Mouse (Mus musculus) forebrain, embryonic 11.5 days (tissue): ENCODE data around the gene Rfwd3. TPM values are rescaled to one million over a fixed set of nuclear protein-coding genes. Genes with fewer than 3 reads are reported as not detected.
A peak's percentile ranks its signal among the peaks of the same experiment; 100 is the strongest.
"Not testable (repeated sequence)": the region's sequence is repeated elsewhere in the genome, so short reads cannot be mapped to it uniquely, and the experiment has no call there.

Experiments used
- ATAC-seq: fragments of 200-750 bp; cut with Nextera tagmentation; replicated peaks from 2 replicates; pipeline ENCODE4 v1.8.0; 2017; ENCODE audit warnings: moderate TSS enrichment; ENCODE audit not compliant: low FRiP score
- DNase-seq: peaks from one replicate; pipeline ENCODE4 v3.0.0-alpha.2; 2017; ENCODE audit warnings: low spot score
- H3K27ac ChIP-seq: fragments of 300-500 bp; sonication (generic); 2 replicates; pipeline ENCODE4 v1.5.1; 2014; ENCODE audit warnings: low read depth, low read length
- H3K27me3 ChIP-seq: fragments of 300-500 bp; sonication (generic); 2 replicates; pipeline ENCODE4 v1.6.1; 2014; ENCODE audit warnings: mild to moderate bottlenecking, low read length, mixed read lengths; ENCODE audit not compliant: control insufficient read depth, insufficient read depth
- H3K36me3 ChIP-seq: fragments of 300-500 bp; sonication (generic); 2 replicates; pipeline ENCODE4 v1.6.1; 2014; ENCODE audit warnings: mild to moderate bottlenecking, low read length, moderate library complexity, mixed read lengths; ENCODE audit not compliant: control insufficient read depth, insufficient read depth
- H3K4me1 ChIP-seq: fragments of 300-500 bp; sonication (generic); replicated peaks from 2 replicates; pipeline ENCODE4 v1.6.1; 2014; ENCODE audit warnings: low read length, mixed read lengths; ENCODE audit not compliant: control insufficient read depth, insufficient read depth
- H3K4me2 ChIP-seq: fragments of 300-500 bp; sonication (generic); 2 replicates; pipeline ENCODE4 v1.6.1; 2014; ENCODE audit warnings: low read depth, mild to moderate bottlenecking, low read length, moderate library complexity, mixed read lengths; ENCODE audit not compliant: severe bottlenecking
- H3K4me3 ChIP-seq: fragments of 300-500 bp; sonication (generic); 2 replicates; pipeline ENCODE4 v1.5.1; 2014; ENCODE audit warnings: low read depth, low read length
- H3K9ac ChIP-seq: fragments of 300-500 bp; sonication (generic); 2 replicates; pipeline ENCODE4 v1.6.1; 2014; ENCODE audit warnings: low read length
- H3K9me3 ChIP-seq: fragments of 300-500 bp; sonication (generic); 2 replicates; pipeline ENCODE4 v1.6.1; 2016; ENCODE audit warnings: low read length, mixed read lengths; ENCODE audit not compliant: control insufficient read depth
- WGBS: fragments of 180-500 bp; shearing (Covaris S2); extraction: QIAGEN DNeasy Blood & Tissue Kit; methylation state at CpG from one replicate; pipeline ENCODE4 v1.1.7; 2014; 5-methylcytosine and 5-hydroxymethylcytosine counted together
- polyA plus RNA-seq: library from polyadenylated mRNA; unstranded; fragments of >200 nt; fragmentation: Nextera tagmentation; extraction: Ambion mirVana; gene quantifications from 2 replicates; pipeline ENCODE4 v1.2.1, GENCODE M21; 2014

The Rfwd3 gene
- polyA plus RNA-seq, 1 experiment from 2014 or later, result 97.3 TPM

GRCm38 (mm10) chr8:111314729-111315128, 14.7 kb upstream of the Rfwd3 start:
- ATAC-seq (no peak), DNase-seq (no peak)
- Histone ChIP-seq H3K27ac (no peak overlapping the region), H3K4me3 (no peak overlapping the region), H3K9ac (no peak overlapping the region), H3K4me1 (no peaks in the 10 kb centered on the region), H3K4me2 (no peak overlapping the region), H3K27me3 (no peaks in the 10 kb centered on the region), H3K36me3 (no peaks in the 10 kb centered on the region), H3K9me3 (no peaks in the 10 kb centered on the region)
- WGBS, result 89% methylated on average over 12 of the region's 12 CpGs

- H3K27ac ChIP-seq, ATAC-seq, H3K4me1 ChIP-seq, H3K4me2 ChIP-seq, H3K9ac ChIP-seq, H3K36me3 ChIP-seq, DNase-seq, H3K4me3 ChIP-seq, H3K9me3 ChIP-seq, H3K27me3 ChIP-seq: not testable (repeated sequence)
- 90% methylated on average over 6 of the region's 6 CpGs for whole genome bisulfite sequencing
Measured at GRCm38 (mm10) chr8:111313961-111314360, 13.9 kb upstream of the Rfwd3 start.

GRCm38 (mm10) chr8:111312758-111313162, 12.7 kb upstream of the Rfwd3 start:
- Histone ChIP-seq H3K4me3 (no peak overlapping the region), H3K27ac (no peak overlapping the region), H3K4me2 (no peak overlapping the region), H3K9me3 (no peaks in the 10 kb centered on the region), H3K4me1 (no peaks in the 10 kb centered on the region), H3K27me3 (no peaks in the 10 kb centered on the region), H3K36me3 (no peaks in the 10 kb centered on the region), H3K9ac (no peak overlapping the region)
- DNase-seq (no peak), ATAC-seq (no peak)
- 74% methylated on average over 3 of the region's 3 CpGs for WGBS

GRCm38 (mm10) chr8:111310006-111310405, 10.0 kb upstream of the Rfwd3 start:
- H3K9ac ChIP-seq, DNase-seq, H3K4me3 ChIP-seq, H3K27me3 ChIP-seq, ATAC-seq, H3K4me1 ChIP-seq, H3K36me3 ChIP-seq, H3K27ac ChIP-seq, H3K4me2 ChIP-seq, H3K9me3 ChIP-seq: not testable (repeated sequence)
- 92% methylated on average over 15 of the region's 15 CpGs for WGBS

GRCm38 (mm10) chr8:111305031-111305730, 5.2 kb upstream of the Rfwd3 start:
- H3K9ac ChIP-seq, result no peak overlapping the region
- H3K4me3 ChIP-seq, result no peak overlapping the region
- no peaks in the 10 kb centered on the region for H3K9me3 ChIP-seq
- ATAC-seq (no peak), DNase-seq (no peak)
- 20% methylated on average over 5 of the region's 5 CpGs for WGBS
- H3K27ac ChIP-seq, result no peak overlapping the region
- H3K36me3 ChIP-seq, result no peaks in the 10 kb centered on the region
- no peaks in the 10 kb centered on the region for H3K4me1 ChIP-seq
- H3K4me2 ChIP-seq, result no peak overlapping the region
- no peaks in the 10 kb centered on the region for H3K27me3 ChIP-seq

GRCm38 (mm10) chr8:111304359-111304758, 4.3 kb upstream of the Rfwd3 start:
- H3K9ac ChIP-seq, result no peak overlapping the region
- no peak overlapping the region for H3K27ac ChIP-seq
- ATAC-seq (no peak), DNase-seq (no peak)
- 94% methylated on average over 3 of the region's 3 CpGs for WGBS
- no peaks in the 10 kb centered on the region for H3K27me3 ChIP-seq
- no peaks in the 10 kb centered on the region for H3K36me3 ChIP-seq
- H3K4me1 ChIP-seq, result no peaks in the 10 kb centered on the region
- H3K4me3 ChIP-seq, result no peak overlapping the region
- H3K9me3 ChIP-seq, result no peaks in the 10 kb centered on the region
- no peak overlapping the region for H3K4me2 ChIP-seq

GRCm38 (mm10) chr8:111303076-111303803, 3.2 kb upstream of the Rfwd3 start:
- not testable (repeated sequence) for H3K4me3 ChIP-seq, H3K27me3 ChIP-seq, ATAC-seq, H3K4me1 ChIP-seq, H3K9ac ChIP-seq, H3K4me2 ChIP-seq, DNase-seq, H3K27ac ChIP-seq, H3K36me3 ChIP-seq, H3K9me3 ChIP-seq
- 84% methylated on average over 5 of the region's 5 CpGs for WGBS

- Histone ChIP-seq H3K27me3 (no peaks in the 10 kb centered on the region), H3K9ac (peak overlapping the region; percentile 47; the same call in 1 of the 2 replicates), H3K4me2 (peak overlapping the region; percentile 31; the same call in 1 of the 2 replicates), H3K4me1 (peaks cover 4% of the 10 kb centered on the region), H3K4me3 (peak overlapping the region; percentile 94), H3K27ac (peak overlapping the region; percentile 80), H3K9me3 (no peaks in the 10 kb centered on the region), H3K36me3 (no peaks in the 10 kb centered on the region; the same call in 1 of the 2 replicates)
- WGBS, result 68% methylated on average over 11 of the region's 11 CpGs
- ATAC-seq, result no peak
- DNase-seq, result no peak
Measured at GRCm38 (mm10) chr8:111300597-111301546, 850 bp upstream of the Rfwd3 start.
